In genomic region chr4:155294381-155294780, GRCm38 (mm10) we compare ENCODE assay signal across 18 mouse cellular contexts. TPM values are rescaled to one million over a fixed set of nuclear protein-coding genes. Genes with fewer than 3 reads are reported as not detected.
DNase-seq lines count a peak whose midpoint lies in the region; ATAC-seq and TF ChIP-seq lines count a peak whose summit lies in the region.
"Had no signal": no experiment of that assay in that cellular context is flagged by ENCODE, and none has a peak within 500 bp of the region (broad histone marks: within the 10 kb centered on the region; RNA-seq: fewer than 3 reads in every experiment).

No protein-coding gene starts in this region.

- TF ChIP-seq CTCF in left cerebral cortex, adult 2 months (IDR thresholded peaks at IDR 0.05) = no peak
- TF ChIP-seq CTCF in forebrain, postnatal 0 days (IDR thresholded peaks at IDR 0.05; ENCODE audit: low read depth) = no peak

- peaks cover 18% of the 10 kb centered on the region for H3K4me1 ChIP-seq in embryonic facial prominence, embryonic 13.5 days
- no peaks in the 10 kb centered on the region for H3K4me1 ChIP-seq in embryonic facial prominence, embryonic 10.5 days
- H3K4me1 ChIP-seq in forebrain, postnatal 0 days (ENCODE audit: insufficient read depth) = 0 out of 2 replicates have a peak, but pooled peaks cover 8% of the 10 kb centered on the region
- H3K4me1 ChIP-seq in hindbrain, embryonic 13.5 days (replicated peaks) = no peaks in the 10 kb centered on the region
- H3K4me1 ChIP-seq: hindbrain, embryonic 10.5 days had no signal

- H3K4me3 ChIP-seq in embryonic facial prominence, embryonic 13.5 days = no peak overlapping the region
- no peak overlapping the region for H3K4me3 ChIP-seq in embryonic facial prominence, embryonic 10.5 days
- H3K4me3 ChIP-seq in left cerebral cortex, adult 2 months = no peak overlapping the region
- no peak overlapping the region for H3K4me3 ChIP-seq in forebrain, postnatal 0 days (ENCODE audit: low read depth, low read length)
- no peak overlapping the region for H3K4me3 ChIP-seq in hindbrain, embryonic 13.5 days
- H3K4me3 ChIP-seq: heart, embryonic 10.5 days; hindbrain, embryonic 10.5 days; megakaryocyte, embryonic 14.5 days; myocyte had no signal

- no peak overlapping the region for H3K9ac ChIP-seq in embryonic facial prominence, embryonic 13.5 days
- no peak overlapping the region for H3K9ac ChIP-seq in forebrain, postnatal 0 days
- no peak overlapping the region for H3K9ac ChIP-seq in hindbrain, embryonic 13.5 days

- ATAC-seq in embryonic facial prominence, embryonic 13.5 days (ENCODE audit: insufficient number of reproducible peaks, insufficient read depth, low FRiP score, low TSS enrichment, low read depth) = no peak
- no peak for ATAC-seq in forebrain, postnatal 0 days
- no peak for ATAC-seq in hindbrain, embryonic 13.5 days (ENCODE audit: low FRiP score)

- no peaks in the 10 kb centered on the region for H3K36me3 ChIP-seq in embryonic facial prominence, embryonic 13.5 days
- H3K36me3 ChIP-seq in embryonic facial prominence, embryonic 10.5 days (replicated peaks) = no peaks in the 10 kb centered on the region
- peaks cover 15% of the 10 kb centered on the region for H3K36me3 ChIP-seq in forebrain, postnatal 0 days (ENCODE audit: insufficient read depth)
- peaks cover 30% of the 10 kb centered on the region for H3K36me3 ChIP-seq in hindbrain, embryonic 13.5 days
- H3K36me3 ChIP-seq: heart, embryonic 10.5 days; hindbrain, embryonic 10.5 days had no signal

- H3K9me3 ChIP-seq in embryonic facial prominence, embryonic 13.5 days = no peaks in the 10 kb centered on the region
- H3K9me3 ChIP-seq in embryonic facial prominence, embryonic 10.5 days = no peaks in the 10 kb centered on the region
- no peaks in the 10 kb centered on the region for H3K9me3 ChIP-seq in forebrain, postnatal 0 days (ENCODE audit: low read length)
- H3K9me3 ChIP-seq in hindbrain, embryonic 13.5 days = no peaks in the 10 kb centered on the region
- H3K9me3 ChIP-seq: heart, embryonic 10.5 days; hindbrain, embryonic 10.5 days; megakaryocyte, embryonic 14.5 days had no signal

- peak overlapping the region; percentile 40; the same call in 1 of the 2 replicates for H3K27ac ChIP-seq in embryonic facial prominence, embryonic 13.5 days
- no peak overlapping the region; the same call in 1 of the 2 replicates for H3K27ac ChIP-seq in embryonic facial prominence, embryonic 10.5 days (replicated peaks)
- peak overlapping the region; percentile 70; the same call in 1 of the 2 replicates for H3K27ac ChIP-seq in left cerebral cortex, adult 2 months
- peak overlapping the region; percentile 88 for H3K27ac ChIP-seq in forebrain, postnatal 0 days (ENCODE audit: low read depth, low read length)
- no peak overlapping the region for H3K27ac ChIP-seq in hindbrain, embryonic 13.5 days
- H3K27ac ChIP-seq: heart, embryonic 10.5 days; hindbrain, embryonic 10.5 days had no signal

- no peak for DNase-seq in embryonic facial prominence, embryonic 10.5 days (ENCODE audit: low spot score)
- no peak for DNase-seq in left cerebral cortex, adult 2 months (ENCODE audit: extremely low spot score in 1 of 2, low spot score in 2 of 2)
- no peak for DNase-seq in left cerebral cortex, postnatal 25 days (ENCODE audit: low spot score in 2 of 2)
- no peak for DNase-seq in forebrain, postnatal 0 days
- no peak for DNase-seq in adrenal gland, adult 18-20 months (ENCODE audit: low spot score in 2 of 2)
- DNase-seq: adrenal gland, adult 8-10 months; kidney, adult 2 months; kidney, postnatal 10 days; lung, adult 18-20 months; midbrain, embryonic 14.5 days; thymus, postnatal 25 days had no signal

- H3K4me2 ChIP-seq in embryonic facial prominence, embryonic 13.5 days = no peak overlapping the region
- H3K4me2 ChIP-seq in forebrain, postnatal 0 days (ENCODE audit: low read depth) = no peak overlapping the region
- H3K4me2 ChIP-seq in hindbrain, embryonic 13.5 days = no peak overlapping the region
- H3K4me2 ChIP-seq: liver, embryonic 11.5 days had no signal

- H3K27me3 ChIP-seq in embryonic facial prominence, embryonic 13.5 days = no peaks in the 10 kb centered on the region
- H3K27me3 ChIP-seq in embryonic facial prominence, embryonic 10.5 days (replicated peaks; ENCODE audit: low read depth, poor library complexity, severe bottlenecking) = no peaks in the 10 kb centered on the region
- H3K27me3 ChIP-seq in forebrain, postnatal 0 days (ENCODE audit: insufficient read depth, low read length) = no peaks in the 10 kb centered on the region
- no peaks in the 10 kb centered on the region for H3K27me3 ChIP-seq in hindbrain, embryonic 13.5 days

- WGBS in embryonic facial prominence, embryonic 13.5 days = 85% methylated on average over 14 of the region's 14 CpGs
- 93% methylated on average over 14 of the region's 14 CpGs for WGBS in embryonic facial prominence, embryonic 10.5 days
- 86% methylated on average over 14 of the region's 14 CpGs for WGBS in forebrain, postnatal 0 days
- WGBS in hindbrain, embryonic 13.5 days = 92% methylated on average over 14 of the region's 14 CpGs

- intact Hi-C loops in left cerebral cortex, adult 2 months (cut with DNase I) = no loop called here
- intact Hi-C loops in left cerebral cortex, postnatal 25 days (cut with DNase I) = no loop called here

RNA-seq across cellular contexts. Expression of gene Faap20, which starts 44.8 kb away (rescaled TPM):
- polyA plus RNA-seq in embryonic facial prominence, embryonic 13.5 days (2015; fragmentation: Nextera tagmentation; extraction: Ambion mirVana) = 77.4 and 80.0 TPM in 2 replicates
- 99.6 and 100 TPM in 2 replicates for polyA plus RNA-seq in embryonic facial prominence, embryonic 10.5 days (2016; fragmentation: Nextera tagmentation; extraction: Ambion mirVana)
- 10 to 100 TPM; 25.9 to 28.8 TPM for total RNA-seq in left cerebral cortex, adult 2 months (2021)
- 10 to 100 TPM; 24.2 to 27.3 TPM for total RNA-seq in left cerebral cortex, postnatal 25 days (2021)
- 48.7 and 51.8 TPM in 2 replicates for total RNA-seq in forebrain, postnatal 0 days (2014; rRNA removed)
- polyA plus RNA-seq in forebrain, postnatal 0 days (2015; fragmentation: Nextera tagmentation; extraction: Ambion mirVana) = 59.9 and 60.7 TPM in 2 replicates
- 78.8 and 84.8 TPM in 2 replicates for polyA plus RNA-seq in hindbrain, embryonic 13.5 days (2015; fragmentation: Nextera tagmentation; extraction: Ambion mirVana)
- 10 to 100 TPM; 46.6 to 54.5 TPM for total RNA-seq in adrenal gland, adult 18-20 months (2021)

Comparison
In these comparisons a context has a peak if more than half of its experiments do, and no peak if none do; other contexts are left out.
1. H3K27ac ChIP-seq: peak in embryonic facial prominence, embryonic 13.5 days (single experiment), left cerebral cortex, adult 2 months (single experiment) and forebrain, postnatal 0 days (single experiment); none in embryonic facial prominence, embryonic 10.5 days (single experiment) and hindbrain, embryonic 13.5 days (single experiment).